Mouse (Mus musculus): Measurements from ENCODE around the gene Cdc42ep1. TPM values are rescaled to one million over a fixed set of nuclear protein-coding genes. Genes with fewer than 3 reads are reported as not detected.

The Cdc42ep1 gene
- polyA plus RNA-seq, 1 experiment, result 221 TPM

- peak; percentile 44 for DNase-seq
- H3K4me3 ChIP-seq (replicated peaks; ENCODE audit: extremely low read depth, low read depth, low read length), result no peak overlapping the region
- peaks cover 45% of the 10 kb centered on the region for H3K4me1 ChIP-seq (ENCODE audit: control insufficient read depth, insufficient read depth, low read length)
- TF ChIP-seq CTCF (IDR thresholded peaks at IDR 0.05; ENCODE audit: insufficient read depth, low read length), result no peak
- peak; percentile 46; the same call in 1 of the 2 replicates for TF ChIP-seq POLR2A (IDR thresholded peaks at IDR 0.05; ENCODE audit: borderline replicate concordance, extremely low read depth, low read depth, low read length)
- WGBS, result 17% methylated on average over 12 of the region's 12 CpGs
These were observed 7.0 kb upstream of the Cdc42ep1 start for GRCm38 (mm10) chr15:78835200-78836085.

DNA sequence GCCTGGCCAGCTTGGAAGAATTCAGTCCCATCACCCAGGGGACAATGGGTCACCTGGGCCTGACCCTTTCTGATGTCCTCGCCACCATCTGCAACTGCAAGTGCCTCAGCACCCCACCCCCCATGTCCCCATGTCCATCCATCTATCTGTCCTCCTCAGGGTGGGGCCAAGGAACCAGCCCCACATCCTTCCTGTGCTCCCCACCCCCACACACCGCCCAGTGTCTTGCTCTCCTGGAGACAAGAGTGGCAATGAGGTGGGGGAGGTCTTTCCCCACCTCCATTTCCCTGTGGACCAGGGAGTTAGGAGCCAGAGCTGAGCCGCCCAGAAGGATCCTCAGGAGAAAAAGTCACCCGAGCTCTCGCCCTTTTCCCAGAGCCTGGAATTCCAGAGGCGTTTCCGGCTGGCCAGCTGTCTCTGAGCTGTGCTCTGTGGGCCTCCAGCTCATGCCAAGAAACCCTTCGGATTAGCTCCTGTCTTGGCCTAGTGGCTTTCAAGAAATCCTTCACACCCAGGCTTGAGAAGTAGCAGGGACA lies 6.3 kb upstream of the Cdc42ep1 start:
- 30% methylated on average over 8 of the region's 8 CpGs for WGBS

DNA sequence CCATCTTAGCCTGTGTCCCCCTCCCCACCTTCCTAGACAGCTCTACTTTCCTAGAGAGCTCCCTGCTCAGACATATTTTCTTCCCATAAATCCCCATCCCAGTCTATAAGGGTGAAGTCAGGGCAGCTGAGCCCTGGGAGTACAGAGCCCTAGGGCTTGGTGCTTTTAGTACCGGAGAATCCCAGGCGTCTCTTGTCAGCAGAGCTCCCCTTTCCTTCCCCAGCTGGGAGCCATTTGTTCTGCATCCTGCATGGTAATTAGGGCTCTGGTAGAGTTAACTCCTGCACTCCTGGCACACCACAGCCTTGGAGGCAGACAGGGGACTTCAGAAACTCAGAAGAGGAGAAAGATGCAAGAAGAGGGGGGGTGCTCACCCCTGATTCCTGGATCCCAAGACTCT lies 2.7 kb upstream of the Cdc42ep1 start:
- Histone ChIP-seq H3K4me1 (ENCODE audit: control insufficient read depth, insufficient read depth, low read length) (peaks cover 29% of the 10 kb centered on the region), H3K4me3 (replicated peaks; ENCODE audit: extremely low read depth, low read depth, low read length) (no peak overlapping the region)
- 32% methylated on average over 2 of the region's 2 CpGs for WGBS
- no peak for TF ChIP-seq CTCF (IDR thresholded peaks at IDR 0.05; ENCODE audit: insufficient read depth, low read length)
- no peak for TF ChIP-seq POLR2A (IDR thresholded peaks at IDR 0.05; ENCODE audit: borderline replicate concordance, extremely low read depth, low read depth, low read length)
- no peak for DNase-seq

More for the DNA sequence above, 6.3 kb upstream of the Cdc42ep1 start:
- Histone ChIP-seq H3K4me1 (ENCODE audit: control insufficient read depth, insufficient read depth, low read length) (peaks cover 46% of the 10 kb centered on the region), H3K4me3 (replicated peaks; ENCODE audit: extremely low read depth, low read depth, low read length) (no peak overlapping the region)
- DNase-seq, result peak; percentile 52
- TF ChIP-seq CTCF (IDR thresholded peaks at IDR 0.05; ENCODE audit: insufficient read depth, low read length) (no peak), POLR2A (IDR thresholded peaks at IDR 0.05; ENCODE audit: borderline replicate concordance, extremely low read depth, low read depth, low read length) (no peak)

DNA sequence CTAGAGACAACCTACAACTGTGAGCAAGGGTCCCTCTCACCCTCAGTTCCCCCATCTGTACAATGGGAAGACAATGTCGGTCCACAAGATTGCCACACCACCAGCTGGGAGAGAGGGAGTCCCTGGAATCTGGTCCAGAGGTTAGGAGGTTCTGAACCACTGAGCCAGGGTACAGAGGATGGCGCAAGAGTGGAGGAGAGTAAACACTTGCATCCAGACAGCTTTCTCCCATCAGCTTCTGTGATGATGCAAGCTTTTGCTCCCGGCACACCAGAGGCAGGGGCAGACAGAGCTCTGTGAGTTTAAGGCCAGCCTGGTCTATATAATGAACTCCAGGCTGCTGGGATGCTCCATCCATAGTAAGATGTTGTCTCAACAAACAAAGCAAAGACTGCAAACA lies 2.2 kb upstream of the Cdc42ep1 start:
- 37% methylated on average over 3 of the region's 3 CpGs for WGBS
- TF ChIP-seq POLR2A (IDR thresholded peaks at IDR 0.05; ENCODE audit: borderline replicate concordance, extremely low read depth, low read depth, low read length) (no peak), CTCF (IDR thresholded peaks at IDR 0.05; ENCODE audit: insufficient read depth, low read length) (no peak)
- no peak for DNase-seq

GRCm38 (mm10) chr15:78840751-78841150 lies 1.7 kb upstream of the Cdc42ep1 start:
- DNase-seq, result no peak
- H3K4me1 ChIP-seq (ENCODE audit: control insufficient read depth, insufficient read depth, low read length), result peaks cover 29% of the 10 kb centered on the region
- 53% methylated on average over 11 of the region's 11 CpGs for whole genome bisulfite sequencing

More for the DNA sequence above, 2.2 kb upstream of the Cdc42ep1 start:
- Histone ChIP-seq H3K4me1 (ENCODE audit: control insufficient read depth, insufficient read depth, low read length) (peaks cover 28% of the 10 kb centered on the region), H3K4me3 (replicated peaks; ENCODE audit: extremely low read depth, low read depth, low read length) (no peak overlapping the region)

DNA sequence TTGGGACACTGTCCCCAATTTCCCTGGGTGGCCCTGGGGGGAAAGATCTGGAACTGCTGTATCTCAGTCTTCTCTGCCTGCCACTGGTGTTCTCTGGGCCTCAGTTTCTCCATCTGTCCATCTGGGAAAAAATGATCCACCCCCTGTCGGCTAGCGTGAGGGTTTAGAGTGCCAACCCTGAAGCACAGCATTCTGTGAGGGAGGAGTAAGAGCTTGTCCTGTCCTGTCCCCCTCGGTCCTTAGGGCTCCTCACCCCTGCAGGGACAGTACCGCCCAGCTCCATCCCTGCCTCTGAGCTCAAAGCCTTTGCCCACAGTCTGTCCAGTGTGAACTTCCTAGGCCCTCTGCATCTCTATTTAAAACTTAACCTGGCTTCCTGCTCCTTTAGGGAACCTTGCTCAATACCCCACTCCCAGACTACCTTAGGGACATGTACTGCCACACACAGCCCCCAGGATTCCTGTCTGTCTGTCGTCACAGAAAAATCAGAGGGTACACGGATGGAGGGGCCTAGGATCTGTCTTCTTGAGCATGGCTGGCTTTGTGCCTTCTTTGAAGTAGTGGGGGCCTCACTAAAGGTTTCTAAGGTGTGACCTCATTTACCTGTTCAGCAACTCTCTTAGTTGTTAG lies 1.1 kb upstream of the Cdc42ep1 start:
- 65% methylated on average over 6 of the region's 6 CpGs for WGBS
- peaks cover 32% of the 10 kb centered on the region for H3K4me1 ChIP-seq (ENCODE audit: control insufficient read depth, insufficient read depth, low read length)
- TF ChIP-seq CTCF (IDR thresholded peaks at IDR 0.05; ENCODE audit: insufficient read depth, low read length) (no peak), POLR2A (IDR thresholded peaks at IDR 0.05; ENCODE audit: borderline replicate concordance, extremely low read depth, low read depth, low read length) (no peak)
- no peak for DNase-seq
- H3K4me3 ChIP-seq (replicated peaks; ENCODE audit: extremely low read depth, low read depth, low read length), result no peak overlapping the region

More at GRCm38 (mm10) chr15:78840751-78841150, 1.7 kb upstream of the Cdc42ep1 start:
- no peak overlapping the region for H3K4me3 ChIP-seq (replicated peaks; ENCODE audit: extremely low read depth, low read depth, low read length)
- TF ChIP-seq CTCF (IDR thresholded peaks at IDR 0.05; ENCODE audit: insufficient read depth, low read length) (no peak), POLR2A (IDR thresholded peaks at IDR 0.05; ENCODE audit: borderline replicate concordance, extremely low read depth, low read depth, low read length) (no peak)

GRCm38 (mm10) chr15:78843581-78844469 lies 1.4 kb downstream of the Cdc42ep1 start:
- WGBS, result 13% methylated on average over 21 of the region's 21 CpGs
- Histone ChIP-seq H3K4me3 (replicated peaks; ENCODE audit: extremely low read depth, low read depth, low read length) (peak overlapping the region; percentile 94), H3K4me1 (ENCODE audit: control insufficient read depth, insufficient read depth, low read length) (peaks cover 36% of the 10 kb centered on the region)
- DNase-seq, result peak; percentile 55
- no peak for TF ChIP-seq CTCF (IDR thresholded peaks at IDR 0.05; ENCODE audit: insufficient read depth, low read length)
- TF ChIP-seq POLR2A (IDR thresholded peaks at IDR 0.05; ENCODE audit: borderline replicate concordance, extremely low read depth, low read depth, low read length), result 0 out of 2 replicates have a peak, but pooled peaks have one; percentile 21

- WGBS, result 21% methylated on average over 9 of the region's 9 CpGs
- Histone ChIP-seq H3K4me1 (ENCODE audit: control insufficient read depth, insufficient read depth, low read length) (peaks cover 38% of the 10 kb centered on the region), H3K4me3 (replicated peaks; ENCODE audit: extremely low read depth, low read depth, low read length) (peak overlapping the region; percentile 94)
- TF ChIP-seq POLR2A (IDR thresholded peaks at IDR 0.05; ENCODE audit: borderline replicate concordance, extremely low read depth, low read depth, low read length), result peak; percentile 68; the same call in 1 of the 2 replicates
- no peak for TF ChIP-seq CTCF (IDR thresholded peaks at IDR 0.05; ENCODE audit: insufficient read depth, low read length)
- DNase-seq, result no peak
These were observed 2.4 kb downstream of the Cdc42ep1 start for GRCm38 (mm10) chr15:78844791-78845190.
